Mouse (Mus musculus) ovary, postnatal 14 days (tissue): ENCODE measurements around the gene Chid1.
A peak's percentile ranks its signal among the peaks of the same experiment; 100 is the strongest.

Source experiments
- DNase-seq: peaks from one replicate; pipeline ENCODE4 v3.0.0; 2022; ENCODE audit warnings: low spot score

Gene Chid1

DNA sequence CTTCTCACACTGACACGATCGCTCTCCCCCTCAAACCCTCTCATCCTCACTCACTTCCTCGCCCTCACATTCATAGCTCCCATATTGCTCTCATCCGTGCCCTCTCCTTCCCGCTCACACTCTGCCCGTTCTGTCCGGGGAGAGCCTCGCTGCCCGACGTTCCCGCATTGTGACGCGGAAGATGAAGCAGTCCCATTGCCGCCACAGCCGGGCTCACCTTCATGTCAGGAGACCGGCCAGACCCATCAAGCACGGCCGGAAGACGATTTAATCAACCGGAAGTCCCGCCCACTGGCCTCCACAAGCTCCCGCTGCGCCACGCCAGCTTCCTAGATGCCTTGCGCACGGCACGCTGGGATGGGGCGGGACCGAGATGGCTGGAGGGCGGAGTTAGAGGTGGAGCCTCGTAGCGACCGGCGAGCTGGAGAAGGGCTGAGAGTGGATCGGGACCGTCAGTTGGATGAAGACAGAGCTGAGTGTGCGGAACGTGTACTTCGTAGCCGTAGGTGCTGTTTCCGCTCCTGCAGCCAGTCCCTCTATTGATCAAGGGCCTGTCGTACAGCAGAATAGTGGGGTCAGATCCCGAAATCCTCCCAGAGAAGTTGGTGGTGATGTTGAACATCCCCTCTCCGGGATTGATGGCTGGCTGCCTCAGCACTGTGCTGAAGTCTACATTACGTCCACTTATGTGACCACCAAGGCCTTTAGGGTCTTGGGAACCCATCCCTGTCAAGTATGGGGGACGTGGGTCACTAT, at the start of gene Chid1:
TSS of gene Chid1 (minus strand) at position 302 of the 756 bp plus-strand sequence.
- DNase-seq: peak; percentile 97

- no peak for DNase-seq
Observed at GRCm38 (mm10) chr7:141588890-141589289, 49.2 kb upstream of the Chid1 start.

GRCm38 (mm10) chr7:141585881-141586280, 46.2 kb upstream of the Chid1 start:
- no peak for DNase-seq

GRCm38 (mm10) chr7:141585288-141585687, 45.6 kb upstream of the Chid1 start:
- DNase-seq: no peak

GRCm38 (mm10) chr7:141584048-141584841, 44.6 kb upstream of the Chid1 start:
- no peak for DNase-seq

DNA sequence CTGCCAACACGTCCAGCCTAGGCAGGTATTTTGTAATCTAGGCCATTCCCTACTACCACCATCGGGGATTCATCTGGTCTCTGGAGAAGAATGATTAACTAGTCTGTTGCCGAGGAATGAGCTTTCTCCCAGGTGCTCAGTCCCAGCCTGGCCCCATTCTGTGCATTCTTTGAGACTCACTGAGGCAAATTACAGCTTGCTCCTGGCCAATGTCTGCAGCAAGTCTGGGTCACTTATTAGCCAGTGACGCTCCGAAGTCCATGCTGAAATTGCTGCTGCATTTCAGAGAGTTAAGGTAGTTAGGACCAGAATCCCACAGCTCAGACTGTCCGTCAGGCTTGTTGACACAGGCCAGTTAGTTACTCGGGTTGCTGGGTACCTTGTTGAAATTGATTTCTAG, 41.7 kb upstream of the Chid1 start:
- no peak for DNase-seq

GRCm38 (mm10) chr7:141578943-141579342, 39.3 kb upstream of the Chid1 start:
- DNase-seq: no peak

GRCm38 (mm10) chr7:141578511-141578910, 38.9 kb upstream of the Chid1 start:
- no peak for DNase-seq

GRCm38 (mm10) chr7:141577801-141578200, 38.1 kb upstream of the Chid1 start:
- DNase-seq: no peak

DNA sequence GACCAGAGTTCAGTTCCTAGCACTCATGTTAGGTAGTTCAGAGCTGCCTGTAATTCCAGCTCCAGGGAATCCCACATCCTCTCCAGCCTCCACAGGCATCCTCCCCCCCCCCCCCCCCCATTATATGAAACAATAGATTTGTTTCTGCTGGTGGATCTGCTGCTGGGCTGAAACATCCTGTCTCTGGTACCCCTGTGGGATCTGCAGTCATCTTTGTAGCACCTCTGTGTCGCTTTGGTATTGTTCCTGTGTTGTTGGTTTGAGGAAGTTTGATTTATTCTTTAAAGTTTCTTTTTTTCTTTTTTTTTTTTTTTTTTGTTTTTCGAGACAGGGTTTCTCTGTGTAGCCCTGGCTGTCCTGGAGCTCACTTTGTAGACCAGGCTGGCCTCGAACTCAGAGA, 35.8 kb upstream of the Chid1 start:
- no peak for DNase-seq

DNA sequence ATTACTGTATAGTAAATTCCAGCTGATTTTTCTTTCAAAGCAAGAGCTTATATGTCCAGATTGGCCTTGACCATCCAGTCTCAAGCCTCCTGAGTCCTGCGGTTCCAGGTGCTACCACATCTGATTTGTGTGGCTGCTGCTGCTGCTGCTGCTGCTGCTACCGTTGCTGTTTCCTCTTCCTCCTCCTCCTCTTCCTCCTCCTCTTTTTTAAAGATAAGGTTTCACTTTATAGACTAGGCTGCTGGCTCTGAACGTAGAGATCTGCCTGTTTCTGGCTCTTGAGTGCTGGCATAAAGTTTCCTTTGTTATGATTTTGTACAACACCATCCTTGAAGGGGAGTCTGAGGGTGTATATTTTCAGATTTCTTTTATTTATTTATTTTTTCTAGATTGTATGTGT, 34.4 kb upstream of the Chid1 start:
- no peak for DNase-seq

GRCm38 (mm10) chr7:141570625-141571295, 31.1 kb upstream of the Chid1 start:
- DNase-seq: no peak

DNA sequence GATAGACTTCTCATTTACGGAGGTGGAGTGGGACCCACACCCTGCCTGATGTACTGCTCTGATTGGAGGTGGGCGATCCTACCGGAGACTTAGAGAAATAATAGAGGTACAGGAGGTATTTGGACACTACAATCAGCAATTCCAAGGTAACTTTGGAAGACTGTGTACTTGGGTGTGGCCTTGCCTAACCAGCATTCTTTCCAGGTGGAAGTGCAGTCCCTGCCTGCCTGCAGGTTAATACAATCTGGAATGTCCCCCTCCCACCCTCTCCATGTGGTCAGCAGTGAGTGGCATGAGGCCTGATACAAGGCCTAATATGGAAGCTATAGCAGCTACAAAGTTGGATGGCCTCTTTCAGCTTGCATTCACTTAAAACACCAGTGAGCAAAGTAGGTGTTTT, 30.3 kb upstream of the Chid1 start:
- DNase-seq: no peak

GRCm38 (mm10) chr7:141569283-141569803, 29.7 kb upstream of the Chid1 start:
- DNase-seq: no peak

DNA sequence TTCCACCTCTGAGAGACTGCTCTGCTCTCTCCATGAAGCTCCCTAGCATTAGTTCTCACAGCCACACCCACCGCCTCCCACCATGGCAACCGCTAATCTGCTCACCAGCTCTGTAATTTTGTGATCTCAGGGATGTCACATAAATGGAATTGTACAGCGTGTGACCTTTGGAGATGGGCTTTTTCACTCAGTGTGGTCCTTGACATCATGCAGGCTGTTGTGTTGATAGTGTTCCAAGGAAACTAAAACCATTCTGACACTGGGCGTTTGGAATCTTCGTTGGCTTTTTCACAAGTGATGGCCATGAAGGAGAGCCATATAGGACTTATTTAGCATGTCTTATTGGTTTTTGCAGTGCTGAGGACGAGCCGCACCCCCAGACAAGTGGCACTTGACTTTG, 26.9 kb upstream of the Chid1 start:
- DNase-seq: no peak

DNA sequence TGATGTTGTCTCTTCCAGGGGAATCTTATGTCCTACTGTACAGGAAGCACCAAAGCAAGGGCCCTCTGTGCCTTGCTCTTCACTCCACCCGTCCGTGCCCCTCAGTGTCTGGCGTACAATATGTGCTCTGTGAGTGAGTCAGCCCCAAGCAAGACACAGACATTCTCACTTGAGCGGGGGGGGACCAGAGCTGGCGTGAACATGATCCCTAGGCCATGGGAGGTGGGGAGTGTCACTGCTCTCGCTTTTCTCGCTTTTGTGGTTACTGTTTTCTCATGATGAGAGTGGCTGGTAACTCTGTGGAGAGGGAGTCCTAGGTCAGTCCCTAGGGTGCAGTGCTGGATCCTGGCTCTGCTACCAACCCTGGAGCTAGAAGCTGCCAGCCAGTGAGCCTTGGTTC, 24.9 kb upstream of the Chid1 start:
- no peak for DNase-seq

DNA sequence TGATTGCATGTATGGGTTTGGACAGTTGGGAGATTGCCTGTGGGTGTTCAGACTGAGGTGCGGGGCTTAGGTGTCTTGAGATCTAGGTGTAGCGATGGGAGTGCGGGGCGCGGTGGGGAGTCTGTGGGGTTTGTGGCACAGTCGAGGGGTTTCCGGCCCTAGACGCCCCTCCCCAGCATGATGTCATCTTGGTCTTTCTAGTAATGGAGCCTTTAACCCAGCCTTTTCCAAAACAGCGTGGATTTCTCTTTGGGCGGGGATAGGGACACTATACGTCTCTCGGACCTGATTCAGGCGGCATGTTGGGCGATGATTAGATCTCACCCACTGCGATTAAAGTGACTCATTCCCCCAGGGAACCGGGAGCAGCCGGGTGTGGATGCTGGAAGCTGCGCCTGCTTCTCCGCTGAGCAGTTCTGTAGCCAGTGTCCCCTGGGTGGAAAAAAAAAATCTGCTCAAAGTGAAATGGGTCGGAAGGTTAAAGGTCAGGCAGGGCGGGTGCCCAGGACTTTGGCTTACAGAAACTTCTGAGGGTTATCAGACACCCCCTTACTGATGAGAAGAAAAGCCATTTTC, 23.3 kb upstream of the Chid1 start:
- DNase-seq: peak; percentile 11

DNA sequence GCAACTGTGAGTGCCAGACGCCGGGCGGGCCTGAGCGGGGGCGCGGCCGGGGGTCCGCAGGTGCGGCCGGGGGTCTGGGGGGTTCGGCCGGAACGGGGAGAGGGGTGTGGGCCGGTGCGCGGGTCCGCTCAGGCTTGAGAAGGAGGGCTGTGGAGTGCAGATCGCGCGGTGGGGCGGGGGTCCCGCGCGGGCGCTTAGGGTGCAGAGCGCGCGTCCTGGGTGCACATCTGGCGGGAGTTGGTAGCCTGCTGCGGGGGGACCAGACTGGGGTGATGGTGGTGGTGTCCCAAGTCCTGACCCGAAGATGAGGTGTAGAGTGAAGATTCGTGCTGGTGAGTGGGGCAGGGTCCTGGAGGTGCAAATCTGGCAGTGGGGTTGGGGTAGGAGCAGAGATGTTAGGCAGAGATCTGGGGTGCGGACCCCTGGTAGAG, 22.8 kb upstream of the Chid1 start:
- no peak for DNase-seq

GRCm38 (mm10) chr7:141561682-141562391, 22.2 kb upstream of the Chid1 start, which contains the start of gene Ap2a2:
Ap2a2 (plus strand) TSS chr7:141562173.
- DNase-seq: peak; percentile 87

- no peak for DNase-seq
Observed at GRCm38 (mm10) chr7:141560471-141560870, 20.8 kb upstream of the Chid1 start.

GRCm38 (mm10) chr7:141559726-141560325, 20.2 kb upstream of the Chid1 start:
- no peak for DNase-seq
